Mouse (Mus musculus) midbrain, embryonic 12.5 days (tissue): ENCODE data around the gene Snx29. TPM values are rescaled to one million over a fixed set of nuclear protein-coding genes. Genes with fewer than 3 reads are reported as not detected.

Source experiments
- ATAC-seq: fragments of 200-750 bp; cut with Nextera tagmentation; 2 replicates; pipeline ENCODE4 v1.8.0; 2017; ENCODE audit warnings: low read depth, moderate TSS enrichment, moderate library complexity; ENCODE audit not compliant: low FRiP score
- H3K27ac ChIP-seq: fragments of 300-500 bp; sonication (generic); replicated peaks from 2 replicates; pipeline ENCODE4 v1.5.1; 2016; ENCODE audit warnings: mild to moderate bottlenecking
- H3K27me3 ChIP-seq: fragments of 300-500 bp; sonication (generic); 2 replicates; pipeline ENCODE4 v1.6.1; 2016; ENCODE audit warnings: mild to moderate bottlenecking
- H3K36me3 ChIP-seq: fragments of 300-500 bp; sonication (generic); 2 replicates; pipeline ENCODE4 v1.6.1; 2016
- H3K4me1 ChIP-seq: fragments of 300-500 bp; sonication (generic); 2 replicates; pipeline ENCODE4 v1.6.1; 2016
- H3K4me2 ChIP-seq: fragments of 300-500 bp; sonication (generic); replicated peaks from 2 replicates; pipeline ENCODE4 v1.6.1; 2016; ENCODE audit warnings: mild to moderate bottlenecking, moderate library complexity
- H3K4me3 ChIP-seq: fragments of 300-500 bp; sonication (generic); 2 replicates; pipeline ENCODE4 v1.5.1; 2016; ENCODE audit warnings: mild to moderate bottlenecking
- H3K9ac ChIP-seq: fragments of 300-500 bp; sonication (generic); replicated peaks from 2 replicates; pipeline ENCODE4 v1.6.1; 2016; ENCODE audit warnings: mild to moderate bottlenecking, moderate library complexity
- H3K9me3 ChIP-seq: fragments of 300-500 bp; sonication (generic); 2 replicates; pipeline ENCODE4 v1.6.1; 2016; ENCODE audit warnings: mild to moderate bottlenecking
- WGBS: fragments of 180-500 bp; shearing (Covaris S2); methylation state at CpG from one replicate; pipeline ENCODE4 v1.1.7; 2016; 5-methylcytosine and 5-hydroxymethylcytosine counted together
- polyA plus RNA-seq: library from polyadenylated mRNA; unstranded; fragments of >200 nt; fragmentation: Nextera tagmentation; extraction: Ambion mirVana; gene quantifications from 2 replicates; pipeline ENCODE4 v1.2.1, GENCODE M21; 2016

The Snx29 gene
- polyA plus RNA-seq, 1 experiment from 2014 or later, result 19.6 TPM

DNA sequence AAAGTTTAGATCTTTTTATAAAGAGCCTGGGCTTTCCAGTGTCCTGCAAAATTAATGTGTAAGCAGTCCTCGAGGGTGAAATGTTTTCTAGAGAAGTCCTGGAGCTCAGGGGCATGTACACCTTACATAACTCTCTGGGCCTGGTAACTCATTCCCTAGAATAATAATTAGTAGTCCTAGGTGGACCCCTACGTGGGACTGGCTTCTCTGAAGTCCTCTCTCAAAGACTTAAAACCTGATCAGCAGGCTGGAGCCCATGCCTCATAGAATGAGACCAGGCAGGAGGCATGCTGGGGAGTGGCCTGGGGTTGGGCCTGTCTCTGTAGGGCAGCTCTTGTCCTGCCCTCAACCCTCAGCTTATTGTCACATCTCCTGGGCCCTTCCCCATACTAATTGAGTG, 301.4 kb downstream of the Snx29 start:
- no peak for ATAC-seq
- Histone ChIP-seq H3K27me3 (no peaks in the 10 kb centered on the region), H3K4me1 (0 out of 2 replicates have a peak, but pooled peaks cover 3% of the 10 kb centered on the region), H3K36me3 (no peaks in the 10 kb centered on the region), H3K27ac (no peak overlapping the region), H3K4me2 (no peak overlapping the region), H3K9me3 (no peaks in the 10 kb centered on the region), H3K9ac (no peak overlapping the region), H3K4me3 (no peak overlapping the region)
- WGBS, result 79% methylated on average over 2 of the region's 2 CpGs

DNA sequence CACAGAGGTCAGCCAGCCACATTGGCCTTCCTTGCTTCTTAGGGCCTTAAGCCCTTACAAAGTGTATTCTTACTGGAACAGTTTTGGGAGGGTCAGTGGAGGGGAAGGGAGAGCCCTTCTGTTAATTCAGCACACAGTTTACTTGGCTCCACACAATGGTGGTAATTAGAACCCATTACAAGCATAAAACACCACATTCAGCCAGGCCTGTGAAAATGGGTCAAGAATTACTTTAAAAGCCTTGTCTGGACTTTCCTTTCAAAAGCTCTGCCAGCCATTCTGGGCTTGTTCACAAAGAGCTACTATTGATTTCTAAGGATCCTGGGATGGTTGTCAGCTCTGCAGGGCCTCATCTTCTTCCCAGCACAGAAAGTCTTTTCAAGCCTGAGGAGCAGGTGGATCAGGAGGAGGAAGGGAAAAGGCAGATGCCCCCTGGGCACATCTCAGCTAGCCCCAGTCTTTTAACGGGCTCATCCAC, 303.3 kb downstream of the Snx29 start:
- Histone ChIP-seq H3K36me3 (no peaks in the 10 kb centered on the region), H3K27me3 (no peaks in the 10 kb centered on the region), H3K9me3 (no peaks in the 10 kb centered on the region), H3K4me2 (no peak overlapping the region), H3K4me1 (0 out of 2 replicates have a peak, but pooled peaks cover 3% of the 10 kb centered on the region), H3K27ac (no peak overlapping the region), H3K9ac (no peak overlapping the region), H3K4me3 (no peak overlapping the region)
- WGBS, result 55% methylated on average over 1 of the region's 1 CpGs
- ATAC-seq, result no peak

DNA sequence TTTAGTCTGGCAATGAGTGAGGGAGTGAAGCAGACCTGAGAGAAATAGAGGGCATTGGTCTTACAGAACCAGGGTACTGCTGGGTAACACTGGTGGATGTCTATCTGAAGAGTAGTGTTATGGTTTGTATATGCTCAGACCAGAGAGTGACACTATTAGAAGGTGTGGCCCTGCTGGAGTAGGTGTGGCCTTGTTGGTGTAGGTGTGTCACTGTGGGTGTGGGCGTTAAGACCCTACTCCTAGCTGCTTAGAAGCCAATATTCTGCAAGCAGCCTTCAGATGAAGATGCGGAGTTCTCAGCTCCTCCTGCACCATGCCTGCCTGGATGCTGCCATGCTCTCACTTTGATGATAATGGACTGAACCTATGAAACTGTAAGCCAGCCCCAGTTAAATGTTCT, 303.9 kb downstream of the Snx29 start:
- no peak overlapping the region for H3K27ac ChIP-seq
- WGBS, result 90% methylated on average over 2 of the region's 2 CpGs
- H3K4me2 ChIP-seq, result no peak overlapping the region
- no peak overlapping the region for H3K4me3 ChIP-seq
- no peak for ATAC-seq
- H3K36me3 ChIP-seq, result no peaks in the 10 kb centered on the region
- no peak overlapping the region for H3K9ac ChIP-seq
- H3K27me3 ChIP-seq, result no peaks in the 10 kb centered on the region
- H3K4me1 ChIP-seq, result 0 out of 2 replicates have a peak, but pooled peaks cover 3% of the 10 kb centered on the region
- H3K9me3 ChIP-seq, result no peaks in the 10 kb centered on the region

DNA sequence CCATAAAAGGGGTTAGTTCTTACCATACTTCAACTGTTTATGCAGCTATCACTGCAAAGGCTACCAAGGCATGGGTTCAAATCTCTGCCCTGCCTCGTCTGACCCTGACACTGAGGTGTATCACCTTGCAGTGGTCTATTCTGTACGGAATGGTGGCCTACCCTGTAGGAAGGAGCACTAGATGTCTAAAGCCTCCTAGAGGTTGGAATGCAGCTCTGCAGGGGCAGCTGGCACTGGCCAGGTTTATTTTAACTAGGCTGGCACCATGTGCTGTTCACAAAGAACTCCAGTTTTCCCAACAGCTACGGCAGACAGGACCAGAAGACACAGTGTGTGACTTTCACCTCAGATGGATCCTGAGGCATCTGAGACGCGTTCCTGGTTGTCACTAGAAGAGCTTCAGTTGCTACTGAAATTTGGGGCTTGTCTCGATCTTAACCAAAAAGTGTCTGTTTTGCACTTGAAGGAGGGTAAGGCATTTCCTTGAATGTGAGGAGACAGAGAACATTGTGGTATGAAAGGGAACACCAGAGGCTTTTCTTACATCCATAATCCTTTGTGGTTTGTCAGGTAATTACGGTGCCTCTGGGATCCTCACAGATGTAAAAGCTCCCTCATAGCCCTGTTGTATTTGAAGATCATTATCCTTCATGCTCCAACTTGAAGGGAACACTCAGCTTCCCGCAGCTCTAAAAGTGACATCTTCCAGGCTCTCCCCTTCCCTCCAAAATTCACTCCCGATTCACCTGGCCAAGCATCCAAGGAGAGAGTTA, 305.3 kb downstream of the Snx29 start:
- no peaks in the 10 kb centered on the region for H3K36me3 ChIP-seq
- WGBS, result 87% methylated on average over 9 of the region's 9 CpGs
- H3K9me3 ChIP-seq, result no peaks in the 10 kb centered on the region
- no peak overlapping the region for H3K9ac ChIP-seq
- no peak overlapping the region for H3K4me2 ChIP-seq
- H3K4me1 ChIP-seq, result 0 out of 2 replicates have a peak, but pooled peaks cover 3% of the 10 kb centered on the region
- H3K27ac ChIP-seq, result no peak overlapping the region
- no peak for ATAC-seq
- no peaks in the 10 kb centered on the region for H3K27me3 ChIP-seq
- H3K4me3 ChIP-seq, result no peak overlapping the region

DNA sequence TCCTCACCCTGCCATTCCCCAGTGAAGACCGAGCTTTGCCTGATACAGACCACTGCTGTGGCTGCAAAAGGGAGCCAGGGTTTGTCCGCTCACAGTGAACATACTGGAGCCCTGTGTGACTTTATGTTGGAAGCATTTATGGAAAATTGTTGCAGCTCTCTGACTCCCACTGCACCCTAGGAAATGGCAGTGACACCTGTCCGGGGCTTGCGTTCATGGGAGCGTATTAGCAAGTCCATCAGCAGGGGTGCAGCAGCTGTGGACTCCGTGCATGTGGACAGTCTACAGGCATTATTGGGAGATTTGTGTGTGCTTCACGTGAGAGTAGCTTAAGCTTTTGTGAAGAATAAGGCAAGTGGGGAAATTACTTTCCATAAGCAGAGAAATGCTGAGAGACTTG, 307.0 kb downstream of the Snx29 start:
- ATAC-seq, result no peak
- 83% methylated on average over 7 of the region's 7 CpGs for WGBS
- H3K9ac ChIP-seq, result no peak overlapping the region
- no peaks in the 10 kb centered on the region for H3K9me3 ChIP-seq
- no peaks in the 10 kb centered on the region for H3K36me3 ChIP-seq
- no peak overlapping the region for H3K27ac ChIP-seq
- H3K4me2 ChIP-seq, result no peak overlapping the region
- 0 out of 2 replicates have a peak, but pooled peaks cover 3% of the 10 kb centered on the region for H3K4me1 ChIP-seq
- H3K27me3 ChIP-seq, result no peaks in the 10 kb centered on the region
- no peak overlapping the region for H3K4me3 ChIP-seq

DNA sequence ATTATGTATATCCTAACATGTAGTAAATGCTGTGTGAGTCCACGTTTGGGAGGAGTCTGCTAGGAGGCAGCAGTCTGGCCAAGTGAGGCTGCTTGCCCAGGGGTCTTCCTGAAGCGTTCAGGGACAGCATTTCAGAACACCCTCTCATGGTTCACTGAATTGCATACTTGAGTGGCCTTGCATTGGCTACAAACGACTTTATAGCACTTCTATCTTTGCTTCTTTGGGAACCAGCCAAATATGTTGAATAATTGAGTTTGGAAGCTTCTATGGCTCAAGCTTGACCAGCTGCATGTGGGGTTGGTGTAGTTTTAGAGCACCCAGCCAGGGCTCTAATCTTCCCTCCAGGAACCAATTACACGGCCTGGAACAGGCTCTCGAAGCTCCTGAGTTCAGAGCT, 307.8 kb downstream of the Snx29 start:
- Histone ChIP-seq H3K36me3 (no peaks in the 10 kb centered on the region), H3K27ac (no peak overlapping the region), H3K9me3 (no peaks in the 10 kb centered on the region), H3K4me3 (no peak overlapping the region), H3K4me1 (0 out of 2 replicates have a peak, but pooled peaks cover 3% of the 10 kb centered on the region), H3K4me2 (no peak overlapping the region), H3K9ac (no peak overlapping the region), H3K27me3 (no peaks in the 10 kb centered on the region)
- WGBS, result 58% methylated on average over 5 of the region's 5 CpGs
- ATAC-seq, result no peak

DNA sequence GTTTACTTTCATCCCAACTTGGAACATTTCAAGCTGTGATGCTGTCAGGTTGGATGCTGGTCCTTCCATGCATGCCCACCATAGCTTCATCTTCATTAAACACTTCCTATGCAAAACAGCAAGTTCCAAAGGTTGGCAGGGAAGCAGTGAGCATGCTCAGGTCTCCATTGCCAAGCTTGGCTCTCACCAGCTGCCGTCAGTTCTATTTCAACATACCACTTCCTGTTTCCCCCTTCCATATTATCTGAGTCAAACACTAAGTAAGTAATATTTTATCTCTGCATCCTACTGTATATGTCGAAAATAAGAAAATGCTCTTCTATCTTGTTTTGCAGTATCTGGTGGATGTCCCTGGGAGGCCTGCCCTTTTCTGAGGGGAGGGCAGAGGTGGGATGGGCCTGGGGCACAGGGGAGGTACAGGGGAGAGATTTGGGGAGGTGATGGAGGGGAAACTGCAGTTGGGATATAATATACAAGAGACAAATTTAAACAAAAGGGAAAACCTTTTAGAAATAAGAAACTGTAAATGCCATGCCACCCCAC, 309.6 kb downstream of the Snx29 start:
- no peak for ATAC-seq
- 83% methylated on average over 2 of the region's 2 CpGs for WGBS
- no peaks in the 10 kb centered on the region for H3K36me3 ChIP-seq
- H3K9ac ChIP-seq, result no peak overlapping the region
- no peak overlapping the region for H3K27ac ChIP-seq
- H3K4me1 ChIP-seq, result peaks cover 12% of the 10 kb centered on the region
- H3K27me3 ChIP-seq, result no peaks in the 10 kb centered on the region
- no peak overlapping the region for H3K4me2 ChIP-seq
- no peak overlapping the region for H3K4me3 ChIP-seq
- no peaks in the 10 kb centered on the region for H3K9me3 ChIP-seq

DNA sequence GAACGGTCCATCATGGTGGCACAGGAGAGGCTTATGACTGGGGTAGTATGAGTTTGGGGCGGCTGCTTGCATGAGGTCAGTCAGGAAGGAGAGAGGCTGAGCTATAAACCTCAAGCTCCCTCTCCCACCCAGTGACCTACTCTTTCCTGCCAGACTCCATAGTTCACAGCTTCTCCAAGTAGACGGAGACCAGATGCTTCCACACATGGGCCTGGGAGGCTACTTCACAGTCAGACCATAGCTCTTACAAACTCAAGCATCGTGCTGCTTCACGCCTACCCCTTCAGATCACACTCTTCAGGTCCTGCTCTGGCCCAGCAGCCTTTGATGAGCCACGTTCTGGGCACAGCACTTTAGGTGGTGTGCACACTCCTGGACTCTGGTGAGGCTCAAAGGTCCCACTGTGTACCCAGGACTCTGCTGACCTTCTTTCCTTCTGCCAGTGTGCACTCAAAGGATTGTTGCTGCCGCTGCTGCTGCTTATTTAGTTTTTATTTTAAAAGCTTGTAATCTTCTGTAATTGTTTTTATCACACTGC, 313.6 kb downstream of the Snx29 start:
- Histone ChIP-seq H3K9ac (no peak overlapping the region), H3K4me2 (no peak overlapping the region), H3K27me3 (no peaks in the 10 kb centered on the region), H3K4me3 (no peak overlapping the region), H3K36me3 (no peaks in the 10 kb centered on the region), H3K9me3 (no peaks in the 10 kb centered on the region), H3K4me1 (peaks cover 15% of the 10 kb centered on the region), H3K27ac (0 out of 2 replicates have a peak overlapping the region, but pooled peaks have one; percentile 30)
- WGBS, result 76% methylated on average over 7 of the region's 7 CpGs
- no peak for ATAC-seq

DNA sequence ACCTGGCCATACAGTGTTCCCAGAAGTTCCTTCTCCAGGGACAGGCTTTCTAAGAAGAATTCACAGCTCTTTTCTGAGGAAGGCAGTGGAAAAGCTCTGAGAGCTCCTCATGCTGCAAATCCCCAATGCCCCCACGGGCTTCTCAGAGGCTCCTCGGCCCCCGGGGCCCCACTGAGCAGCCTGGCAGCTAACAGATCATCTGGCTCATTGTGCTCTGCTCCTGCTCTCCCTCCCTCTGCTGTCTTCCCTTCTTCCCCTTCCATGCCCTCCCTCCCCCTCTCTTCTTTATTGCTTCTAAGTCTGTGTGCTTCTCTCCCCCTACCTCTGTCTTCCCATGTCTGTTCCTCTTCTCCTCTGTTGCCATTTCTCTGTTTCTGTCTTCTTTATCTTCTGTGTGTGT, 314.2 kb downstream of the Snx29 start:
- H3K4me3 ChIP-seq, result no peak overlapping the region
- ATAC-seq, result no peak
- H3K4me1 ChIP-seq, result peaks cover 15% of the 10 kb centered on the region
- H3K27me3 ChIP-seq, result no peaks in the 10 kb centered on the region
- H3K9me3 ChIP-seq, result no peaks in the 10 kb centered on the region
- H3K4me2 ChIP-seq, result no peak overlapping the region
- no peaks in the 10 kb centered on the region for H3K36me3 ChIP-seq
- peak overlapping the region; percentile 49 for H3K27ac ChIP-seq
- WGBS, result 0% methylated on average over 3 of the region's 3 CpGs
- H3K9ac ChIP-seq, result no peak overlapping the region

DNA sequence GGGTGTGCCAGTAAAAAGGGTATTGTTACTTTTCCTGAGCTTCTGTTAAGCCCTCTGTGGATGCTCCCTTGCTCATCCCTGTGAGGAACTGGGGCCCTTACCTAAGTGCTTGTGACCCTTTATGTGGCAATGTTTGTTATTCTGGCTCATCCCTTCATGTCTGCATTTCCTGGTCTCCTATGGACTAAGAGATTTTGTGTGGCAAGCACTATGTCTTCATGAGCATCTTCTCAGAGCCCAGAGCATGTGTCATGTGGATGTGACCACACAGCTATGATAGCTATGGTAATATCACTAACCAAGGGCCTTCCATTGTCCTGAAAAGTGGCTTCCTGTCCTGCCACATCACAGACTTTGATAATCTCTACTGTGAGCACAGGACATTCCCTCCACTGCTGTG, 315.1 kb downstream of the Snx29 start:
- Histone ChIP-seq H3K4me1 (peaks cover 15% of the 10 kb centered on the region), H3K27ac (no peak overlapping the region), H3K36me3 (no peaks in the 10 kb centered on the region), H3K4me2 (no peak overlapping the region), H3K4me3 (no peak overlapping the region), H3K27me3 (no peaks in the 10 kb centered on the region), H3K9me3 (no peaks in the 10 kb centered on the region), H3K9ac (no peak overlapping the region)
- no peak for ATAC-seq

DNA sequence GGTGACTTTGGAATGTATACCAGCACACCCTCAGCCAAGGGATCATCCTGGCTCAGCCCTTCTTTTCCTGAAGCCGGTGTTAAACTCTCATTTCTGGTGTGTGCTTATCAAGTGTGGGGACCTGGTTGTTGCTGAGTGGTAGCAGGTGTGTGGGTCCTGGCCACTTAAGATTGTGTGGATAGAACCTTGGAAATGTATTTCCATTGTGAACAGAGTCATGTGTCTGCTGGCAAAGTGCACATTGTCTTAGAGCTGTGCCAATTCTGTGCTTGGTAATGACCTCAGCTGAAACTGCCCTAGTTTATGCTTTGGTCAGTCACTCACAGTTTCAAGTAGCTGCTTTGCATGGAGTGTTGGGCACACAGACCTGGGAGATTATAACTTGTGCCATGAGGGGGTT, 316.0 kb downstream of the Snx29 start:
- no peak overlapping the region for H3K4me2 ChIP-seq
- no peak overlapping the region for H3K9ac ChIP-seq
- H3K36me3 ChIP-seq, result no peaks in the 10 kb centered on the region
- no peaks in the 10 kb centered on the region for H3K27me3 ChIP-seq
- no peak for ATAC-seq
- peaks cover 15% of the 10 kb centered on the region for H3K4me1 ChIP-seq
- no peak overlapping the region for H3K4me3 ChIP-seq
- 76% methylated on average over 1 of the region's 1 CpGs for WGBS
- H3K9me3 ChIP-seq, result no peaks in the 10 kb centered on the region
- no peak overlapping the region for H3K27ac ChIP-seq

DNA sequence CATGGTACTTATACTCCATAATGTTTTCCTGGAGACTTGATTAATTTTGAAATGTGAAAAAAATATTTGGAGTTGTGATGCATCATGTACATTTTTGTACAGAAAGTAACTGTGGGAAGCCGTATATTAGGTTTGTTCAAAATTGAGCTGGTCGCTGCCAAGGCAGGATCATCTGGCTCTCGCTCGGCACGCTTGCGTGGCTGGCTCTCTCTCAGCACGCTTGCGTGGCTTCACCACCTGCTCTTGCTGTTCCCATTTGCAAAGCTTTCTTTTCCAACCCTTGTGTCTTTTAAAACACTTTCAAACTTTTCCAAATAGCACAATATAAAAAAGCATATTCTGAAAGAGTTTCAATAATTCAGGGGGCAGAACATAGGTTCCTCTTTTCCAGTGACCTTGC, 317.2 kb downstream of the Snx29 start:
- H3K27me3 ChIP-seq, result no peaks in the 10 kb centered on the region
- no peaks in the 10 kb centered on the region for H3K9me3 ChIP-seq
- H3K4me1 ChIP-seq, result peaks cover 15% of the 10 kb centered on the region
- H3K9ac ChIP-seq, result no peak overlapping the region
- H3K36me3 ChIP-seq, result no peaks in the 10 kb centered on the region
- H3K27ac ChIP-seq, result no peak overlapping the region
- ATAC-seq, result no peak
- H3K4me2 ChIP-seq, result no peak overlapping the region
- H3K4me3 ChIP-seq, result no peak overlapping the region
- WGBS, result 93% methylated on average over 8 of the region's 8 CpGs
